Mouse (Mus musculus) heart, embryonic 15.5 days (tissue): ENCODE results near the gene Frmd4a. TPM values are rescaled to one million over a fixed set of nuclear protein-coding genes. Genes with fewer than 3 reads are reported as not detected.

Source experiments
- ATAC-seq: fragments of 200-750 bp; cut with Nextera tagmentation; replicated peaks from 2 replicates; pipeline ENCODE4 v1.8.0; 2017; ENCODE audit warnings: low read depth, moderate TSS enrichment; ENCODE audit not compliant: insufficient number of reproducible peaks, insufficient read depth, low FRiP score
- H3K27ac ChIP-seq: fragments of 300-500 bp; sonication (generic); 2 replicates; pipeline ENCODE4 v1.5.1; 2015; ENCODE audit warnings: mild to moderate bottlenecking, inconsistent platforms
- H3K27me3 ChIP-seq: fragments of 300-500 bp; sonication (generic); 2 replicates; pipeline ENCODE4 v1.6.1; 2015; ENCODE audit warnings: inconsistent platforms
- H3K36me3 ChIP-seq: fragments of 300-500 bp; sonication (generic); 2 replicates; pipeline ENCODE4 v1.6.1; 2015; ENCODE audit warnings: mild to moderate bottlenecking, inconsistent platforms
- H3K4me1 ChIP-seq: fragments of 300-500 bp; sonication (generic); replicated peaks from 2 replicates; pipeline ENCODE4 v1.6.1; 2015; ENCODE audit warnings: inconsistent platforms
- H3K4me2 ChIP-seq: fragments of 300-500 bp; sonication (generic); 2 replicates; pipeline ENCODE4 v1.6.1; 2015; ENCODE audit warnings: inconsistent platforms, mild to moderate bottlenecking, moderate library complexity
- H3K4me3 ChIP-seq: fragments of 300-500 bp; sonication (generic); 2 replicates; pipeline ENCODE4 v1.5.1; 2015; ENCODE audit warnings: mild to moderate bottlenecking, inconsistent platforms
- H3K9ac ChIP-seq: fragments of 300-500 bp; sonication (generic); 2 replicates; pipeline ENCODE4 v1.6.1; 2015; ENCODE audit warnings: mild to moderate bottlenecking, inconsistent platforms
- H3K9me3 ChIP-seq: fragments of 300-500 bp; sonication (generic); replicated peaks from 2 replicates; pipeline ENCODE4 v1.6.1; 2016; ENCODE audit warnings: inconsistent platforms
- WGBS: fragments of 180-500 bp; shearing (Covaris S2); methylation state at CpG from one replicate; pipeline ENCODE4 v1.1.7; 2015; ENCODE audit warnings: mixed read lengths; 5-methylcytosine and 5-hydroxymethylcytosine counted together
- polyA plus RNA-seq: library from polyadenylated mRNA; unstranded; fragments of >200 nt; fragmentation: Nextera tagmentation; extraction: Ambion mirVana; gene quantifications from 2 replicates; pipeline ENCODE4 v1.2.1, GENCODE M21; 2015

Gene Frmd4a
- polyA plus RNA-seq, 1 experiment from 2014 or later = 15.6 TPM

DNA sequence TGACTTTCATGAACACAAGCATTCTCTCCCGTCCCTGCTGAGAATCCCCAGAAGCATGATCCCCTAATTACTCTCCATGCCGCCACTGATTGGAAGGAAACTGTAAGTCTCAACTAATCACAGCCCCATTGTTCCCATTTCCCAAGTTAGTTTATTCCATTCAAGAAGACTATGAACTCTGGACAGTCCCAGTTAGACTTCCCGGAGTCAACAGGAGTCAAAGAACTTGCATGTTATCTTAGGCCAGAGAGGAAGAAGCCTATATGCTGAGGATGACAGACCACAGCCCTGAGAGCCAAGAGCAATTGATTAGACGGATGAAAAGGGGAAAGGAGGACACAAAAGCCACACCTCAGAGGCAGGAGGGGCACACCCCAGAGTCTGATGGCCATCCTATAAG lies 458.5 kb downstream of the Frmd4a start:
- no peaks in the 10 kb centered on the region for H3K9me3 ChIP-seq
- H3K27me3 ChIP-seq = no peaks in the 10 kb centered on the region
- peak overlapping the region; percentile 55 for H3K27ac ChIP-seq
- H3K4me3 ChIP-seq = no peak overlapping the region
- no peaks in the 10 kb centered on the region for H3K36me3 ChIP-seq
- ATAC-seq = no peak
- 64% methylated on average over 4 of the region's 4 CpGs for WGBS
- H3K4me2 ChIP-seq = no peak overlapping the region
- peaks cover 37% of the 10 kb centered on the region for H3K4me1 ChIP-seq
- no peak overlapping the region for H3K9ac ChIP-seq

DNA sequence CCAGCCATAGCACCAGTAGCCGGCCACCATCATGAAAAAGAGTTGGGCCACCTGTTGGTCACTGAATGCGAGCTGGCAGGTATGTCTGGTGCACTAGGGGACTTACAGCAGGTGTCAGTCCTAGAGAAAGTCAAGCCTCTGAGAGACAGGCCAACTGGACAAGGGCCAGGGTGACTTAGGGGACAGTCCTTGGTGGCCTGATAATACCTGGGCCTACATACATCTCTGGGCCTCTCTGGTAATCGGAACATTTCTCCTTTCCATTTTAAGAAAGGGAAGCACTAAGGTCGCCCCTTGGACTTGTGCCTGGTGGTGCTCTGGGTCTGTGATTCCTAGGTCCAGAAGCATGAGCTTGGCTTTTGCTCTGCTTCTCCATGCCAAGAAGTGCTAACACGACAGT lies 459.1 kb downstream of the Frmd4a start:
- WGBS = 58% methylated on average over 5 of the region's 5 CpGs
- H3K27ac ChIP-seq = peak overlapping the region; percentile 55; the same call in 1 of the 2 replicates
- peaks cover 37% of the 10 kb centered on the region for H3K4me1 ChIP-seq
- H3K9ac ChIP-seq = no peak overlapping the region
- H3K4me3 ChIP-seq = no peak overlapping the region
- ATAC-seq = no peak
- H3K36me3 ChIP-seq = no peaks in the 10 kb centered on the region
- H3K27me3 ChIP-seq = no peaks in the 10 kb centered on the region
- H3K9me3 ChIP-seq = no peaks in the 10 kb centered on the region
- no peak overlapping the region for H3K4me2 ChIP-seq

GRCm38 (mm10) chr2:4477311-4477710 lies 459.8 kb downstream of the Frmd4a start:
- Histone ChIP-seq H3K9ac (no peak overlapping the region), H3K27me3 (no peaks in the 10 kb centered on the region), H3K4me3 (no peak overlapping the region), H3K36me3 (no peaks in the 10 kb centered on the region), H3K9me3 (no peaks in the 10 kb centered on the region), H3K4me2 (no peak overlapping the region), H3K4me1 (peaks cover 37% of the 10 kb centered on the region), H3K27ac (no peak overlapping the region)
- no peak for ATAC-seq
- 64% methylated on average over 5 of the region's 5 CpGs for WGBS

GRCm38 (mm10) chr2:4480180-4480579 lies 462.7 kb downstream of the Frmd4a start:
- WGBS = 73% methylated on average over 5 of the region's 5 CpGs
- Histone ChIP-seq H3K9me3 (no peaks in the 10 kb centered on the region), H3K27me3 (no peaks in the 10 kb centered on the region), H3K9ac (no peak overlapping the region), H3K4me2 (no peak overlapping the region), H3K4me1 (peaks cover 20% of the 10 kb centered on the region), H3K4me3 (no peak overlapping the region), H3K27ac (no peak overlapping the region), H3K36me3 (no peaks in the 10 kb centered on the region)
- no peak for ATAC-seq

DNA sequence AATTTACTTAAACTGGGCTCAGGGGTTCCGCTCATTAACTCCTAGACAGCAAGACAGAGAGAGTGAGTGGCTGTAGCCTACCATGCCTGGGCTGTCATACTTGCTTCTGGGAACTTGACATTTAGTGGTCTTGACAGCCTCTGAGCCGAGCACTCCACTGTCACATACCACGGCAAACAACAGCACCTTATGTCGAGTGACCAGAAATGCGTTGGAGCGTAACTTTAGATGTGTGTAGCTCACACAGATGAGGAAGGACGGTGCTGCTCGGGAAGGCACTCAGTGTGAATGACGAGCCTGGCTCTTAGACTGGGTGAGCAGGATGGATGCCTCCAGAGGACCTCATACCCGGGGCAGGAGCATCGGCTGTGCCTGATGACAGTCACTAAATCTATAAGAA lies 463.6 kb downstream of the Frmd4a start:
- 47% methylated on average over 11 of the region's 11 CpGs for WGBS
- no peak overlapping the region for H3K9ac ChIP-seq
- H3K36me3 ChIP-seq = no peaks in the 10 kb centered on the region
- no peak overlapping the region for H3K4me2 ChIP-seq
- H3K27me3 ChIP-seq = no peaks in the 10 kb centered on the region
- no peak for ATAC-seq
- H3K9me3 ChIP-seq = no peaks in the 10 kb centered on the region
- H3K27ac ChIP-seq = no peak overlapping the region
- peaks cover 16% of the 10 kb centered on the region for H3K4me1 ChIP-seq
- H3K4me3 ChIP-seq = no peak overlapping the region

DNA sequence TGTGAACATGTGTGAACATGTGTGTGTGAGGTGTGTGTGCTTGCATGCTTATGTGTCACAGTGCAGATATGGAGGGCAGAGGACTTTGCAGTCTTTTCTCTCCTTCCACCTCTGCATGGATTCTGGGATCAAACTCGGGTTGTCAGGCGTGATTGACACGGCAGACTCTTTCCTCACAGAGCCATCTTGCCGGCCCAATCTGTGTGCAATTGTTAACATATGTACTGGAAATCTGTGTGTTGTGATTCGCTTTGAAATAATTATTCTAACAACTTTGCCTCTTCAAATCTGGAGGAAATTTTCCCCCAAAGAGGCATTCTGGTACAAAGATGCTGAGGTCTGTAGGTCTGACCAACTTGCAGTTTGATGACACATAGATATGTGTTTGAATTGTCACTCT lies 468.7 kb downstream of the Frmd4a start:
- WGBS = 88% methylated on average over 5 of the region's 5 CpGs
- no peak for ATAC-seq
- Histone ChIP-seq H3K9ac (no peak overlapping the region), H3K4me2 (no peak overlapping the region), H3K27ac (no peak overlapping the region), H3K4me3 (no peak overlapping the region), H3K27me3 (no peaks in the 10 kb centered on the region), H3K9me3 (no peaks in the 10 kb centered on the region), H3K4me1 (peaks cover 6% of the 10 kb centered on the region), H3K36me3 (no peaks in the 10 kb centered on the region)

GRCm38 (mm10) chr2:4487280-4487679 lies 469.8 kb downstream of the Frmd4a start:
- Histone ChIP-seq H3K27me3 (no peaks in the 10 kb centered on the region), H3K9me3 (no peaks in the 10 kb centered on the region), H3K4me3 (no peak overlapping the region), H3K4me1 (peaks cover 15% of the 10 kb centered on the region), H3K27ac (no peak overlapping the region), H3K36me3 (no peaks in the 10 kb centered on the region), H3K4me2 (no peak overlapping the region), H3K9ac (no peak overlapping the region)
- ATAC-seq = no peak
- 84% methylated on average over 2 of the region's 2 CpGs for WGBS

- Histone ChIP-seq H3K4me2 (no peak overlapping the region), H3K27ac (no peak overlapping the region), H3K27me3 (no peaks in the 10 kb centered on the region), H3K4me3 (no peak overlapping the region), H3K36me3 (no peaks in the 10 kb centered on the region), H3K9ac (no peak overlapping the region), H3K4me1 (peaks cover 33% of the 10 kb centered on the region), H3K9me3 (no peaks in the 10 kb centered on the region)
- ATAC-seq = no peak
- 69% methylated on average over 5 of the region's 5 CpGs for WGBS
Observed at GRCm38 (mm10) chr2:4490845-4491244, 473.3 kb downstream of the Frmd4a start.

DNA sequence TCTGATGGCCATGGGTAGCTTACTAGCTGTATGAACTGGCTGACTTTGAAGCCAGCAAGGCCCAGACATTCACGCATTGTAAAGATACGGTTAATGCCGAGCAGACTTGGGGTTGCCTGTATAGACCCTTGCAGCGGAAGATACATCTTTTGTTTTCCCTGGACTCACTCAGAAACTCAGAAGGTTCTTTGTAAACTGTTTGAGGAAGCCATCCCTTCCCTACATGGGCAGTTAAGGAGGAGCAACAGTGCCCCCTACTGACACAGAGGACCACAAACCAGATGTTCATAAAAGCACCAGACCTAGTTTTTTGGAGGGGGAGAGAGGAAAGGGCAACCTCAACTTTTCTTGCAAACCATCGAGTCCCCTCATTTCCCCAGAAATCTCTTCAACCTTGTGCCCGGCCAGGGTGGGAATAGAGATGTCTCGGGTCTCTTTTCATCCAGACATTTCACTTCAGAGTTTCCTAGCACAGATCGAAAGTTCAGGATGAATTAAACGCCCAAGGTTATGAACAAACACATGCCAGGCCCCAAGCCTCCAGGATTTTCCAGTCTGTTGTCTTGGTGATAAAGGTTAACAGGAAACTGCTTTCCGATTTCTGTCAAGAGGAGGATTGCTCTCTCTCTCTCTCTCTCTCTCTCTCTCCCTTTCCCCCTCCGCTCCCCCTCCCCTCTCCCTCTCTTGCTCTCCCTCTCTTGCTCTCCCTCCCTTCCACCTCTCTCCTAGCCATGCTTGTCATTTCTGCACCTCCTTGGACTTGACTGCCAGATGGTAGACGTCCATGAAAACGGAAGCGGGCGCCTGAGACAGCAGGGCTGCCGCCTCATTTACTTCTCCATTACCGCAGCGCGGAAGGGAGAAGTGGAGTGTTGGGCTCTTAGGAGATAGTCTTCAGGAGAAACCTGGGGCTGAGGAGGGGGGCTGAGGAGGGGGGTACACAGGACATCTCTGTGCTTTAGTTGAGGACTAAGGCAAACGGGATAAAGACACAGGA lies 475.3 kb downstream of the Frmd4a start:
- no peak overlapping the region for H3K4me3 ChIP-seq
- H3K36me3 ChIP-seq = no peaks in the 10 kb centered on the region
- peak; percentile 31; the same call in 1 of the 2 replicates for ATAC-seq
- no peaks in the 10 kb centered on the region for H3K27me3 ChIP-seq
- no peak overlapping the region; the same call in 1 of the 2 replicates for H3K4me2 ChIP-seq
- 33% methylated on average over 20 of the region's 20 CpGs for WGBS
- H3K9ac ChIP-seq = no peak overlapping the region
- H3K9me3 ChIP-seq = no peaks in the 10 kb centered on the region
- peak overlapping the region; percentile 38 for H3K27ac ChIP-seq
- peaks cover 33% of the 10 kb centered on the region for H3K4me1 ChIP-seq

DNA sequence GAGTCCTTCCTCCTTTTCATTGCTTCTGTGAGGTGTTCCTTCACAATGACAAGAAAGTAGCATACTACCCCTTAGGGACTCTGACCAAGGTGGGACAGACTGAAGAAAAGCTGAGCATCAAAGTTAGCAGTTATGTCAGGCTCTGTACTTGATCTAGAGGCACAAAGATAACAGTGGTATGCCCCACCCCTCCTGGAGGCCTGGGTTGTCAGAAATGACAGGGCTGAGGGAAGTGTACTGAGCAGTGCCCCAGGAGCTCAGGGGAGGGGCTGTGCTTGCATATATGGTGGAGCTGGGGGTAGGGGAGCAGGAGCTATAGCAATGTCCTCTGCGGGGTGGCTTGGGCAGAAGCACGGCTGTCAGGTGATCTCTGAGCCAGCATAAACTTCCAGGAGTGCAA lies 477.0 kb downstream of the Frmd4a start:
- ATAC-seq = no peak
- 38% methylated on average over 2 of the region's 2 CpGs for WGBS

DNA sequence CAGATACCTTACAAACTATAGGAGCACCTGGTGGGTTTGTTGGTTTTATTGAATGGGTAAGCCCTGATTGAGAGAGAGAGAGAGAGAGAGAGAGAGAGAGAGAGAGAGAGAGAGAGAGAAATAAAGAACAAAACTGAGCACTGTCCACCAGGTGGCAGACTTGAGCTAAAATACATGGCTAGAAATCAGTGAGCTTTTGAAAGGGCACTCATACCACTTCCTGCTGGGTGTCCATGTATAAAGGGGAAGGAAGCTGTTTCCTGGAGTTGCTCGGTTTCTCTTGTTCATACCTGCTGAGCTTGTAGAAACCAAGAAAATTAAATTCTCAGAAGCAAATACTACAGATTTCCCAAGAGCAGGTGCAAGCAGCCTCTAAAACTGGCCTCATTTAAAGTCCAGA lies 481.7 kb downstream of the Frmd4a start:
- Histone ChIP-seq H3K36me3 (peaks cover 7% of the 10 kb centered on the region; the same call in 1 of the 2 replicates), H3K9me3 (no peaks in the 10 kb centered on the region), H3K4me1 (peaks cover 29% of the 10 kb centered on the region), H3K27me3 (no peaks in the 10 kb centered on the region), H3K9ac (no peak overlapping the region), H3K4me3 (no peak overlapping the region), H3K27ac (no peak overlapping the region), H3K4me2 (no peak overlapping the region)
- WGBS = 6% methylated on average over 1 of the region's 1 CpGs
- ATAC-seq = no peak

More for the DNA sequence above, 477.0 kb downstream of the Frmd4a start:
- H3K27ac ChIP-seq = no peak overlapping the region
- no peak overlapping the region for H3K9ac ChIP-seq
- H3K4me3 ChIP-seq = no peak overlapping the region
- H3K4me2 ChIP-seq = no peak overlapping the region
- H3K9me3 ChIP-seq = no peaks in the 10 kb centered on the region
- H3K27me3 ChIP-seq = no peaks in the 10 kb centered on the region
- peaks cover 35% of the 10 kb centered on the region for H3K4me1 ChIP-seq
- H3K36me3 ChIP-seq = peaks cover 7% of the 10 kb centered on the region; the same call in 1 of the 2 replicates

DNA sequence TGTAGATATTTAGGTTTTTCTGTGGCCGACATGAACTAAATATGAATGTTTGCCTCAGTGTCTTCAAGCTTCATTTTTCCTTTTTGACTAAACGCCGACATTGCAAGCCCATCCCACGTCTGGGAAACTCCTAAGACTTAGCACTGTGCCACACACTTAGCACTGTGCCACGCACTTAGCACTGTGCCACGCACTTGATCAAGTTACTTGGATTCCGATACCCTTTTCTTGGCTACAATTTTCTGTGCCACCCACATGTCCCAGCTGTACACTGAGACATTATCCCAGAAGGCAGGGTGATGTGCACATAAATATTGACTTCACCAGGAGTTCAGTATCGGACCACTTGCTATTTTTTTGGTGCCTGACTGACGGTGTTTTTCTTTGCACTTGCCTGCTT lies 482.4 kb downstream of the Frmd4a start:
- 90% methylated on average over 9 of the region's 9 CpGs for WGBS
- ATAC-seq = no peak
- H3K4me3 ChIP-seq = no peak overlapping the region
- H3K36me3 ChIP-seq = peaks cover 7% of the 10 kb centered on the region; the same call in 1 of the 2 replicates
- H3K9me3 ChIP-seq = no peaks in the 10 kb centered on the region
- no peak overlapping the region for H3K4me2 ChIP-seq
- H3K27ac ChIP-seq = no peak overlapping the region
- no peak overlapping the region for H3K9ac ChIP-seq
- H3K27me3 ChIP-seq = no peaks in the 10 kb centered on the region
- peaks cover 27% of the 10 kb centered on the region for H3K4me1 ChIP-seq
